In genomic region chr11:79530333-79530761, GRCm38 (mm10) we compare ENCODE assay signal across 1 mouse cellular context.
TF ChIP-seq lines count a peak whose summit lies in the region.

TSS of gene Evi2 (minus strand) at chr11:79530589.
TSS of gene Evi2a (minus strand) at chr11:79530609.

TF ChIP-seq in CH12.LX, 34 proteins besides CTCF, POLR2A, EP300 and RAD21 (continued from another document):
- TF ChIP-seq ZNF384 (IDR thresholded peaks at IDR 0.05; ENCODE audit: low read depth, low read length) (0 out of 2 replicates have a peak, but pooled peaks have one; percentile 14), CHD2 (IDR thresholded peaks at IDR 0.05; ENCODE audit: low read length) (peak; percentile 64; the same call in 1 of the 2 replicates), NRF1 (IDR thresholded peaks at IDR 0.05; ENCODE audit: low read depth, low read length) (no peak; the same call in 1 of the 2 replicates), GABPA (IDR thresholded peaks at IDR 0.05; ENCODE audit: insufficient replicate concordance, low read depth, low read length) (no peak), PAX5 (IDR thresholded peaks at IDR 0.05; ENCODE audit: low read length) (no peak), MAX (IDR thresholded peaks at IDR 0.05; ENCODE audit: low read length) (peak; percentile 75), JUND (conservative IDR thresholded peaks at IDR 0.05; ENCODE audit: low read depth, low read length) (peak; percentile 62), TCF12 (IDR thresholded peaks at IDR 0.05; ENCODE audit: low read depth, low read length) (peak; percentile 92), ELF1 (IDR thresholded peaks at IDR 0.05; ENCODE audit: low read depth, low read length) (peak; percentile 74), MEF2A (IDR thresholded peaks at IDR 0.05; ENCODE audit: borderline replicate concordance, low read depth, low read length) (peak; percentile 86), HCFC1 (IDR thresholded peaks at IDR 0.05; ENCODE audit: low read depth, low read length) (peak; percentile 44; the same call in 1 of the 2 replicates), ZC3H11A (IDR thresholded peaks at IDR 0.05; ENCODE audit: low read depth, low read length) (no peak), POLR2AphosphoS2 (IDR thresholded peaks at IDR 0.05; ENCODE audit: low read depth, low read length) (peak; percentile 93), JUN (IDR thresholded peaks at IDR 0.05; ENCODE audit: insufficient read depth, low read depth, low read length) (0 out of 2 replicates have a peak, but pooled peaks have one; percentile 30), ETS1 (conservative IDR thresholded peaks at IDR 0.05; ENCODE audit: low read depth, low read length) (peak; percentile 98), IRF4 (IDR thresholded peaks at IDR 0.05; ENCODE audit: low read depth, low read length) (peak; percentile 76), MAZ (IDR thresholded peaks at IDR 0.05; ENCODE audit: low read depth, low read length) (peak; percentile 98)
TF ChIP-seq in CH12.LX: peak in this region for 23.
